Mouse (Mus musculus): ENCODE results near the gene Kif1b. TPM values are rescaled to one million over a fixed set of nuclear protein-coding genes. Genes with fewer than 3 reads are reported as not detected.

Kif1b gene
- polyA plus RNA-seq, 1 experiment, result 254 TPM

DNA sequence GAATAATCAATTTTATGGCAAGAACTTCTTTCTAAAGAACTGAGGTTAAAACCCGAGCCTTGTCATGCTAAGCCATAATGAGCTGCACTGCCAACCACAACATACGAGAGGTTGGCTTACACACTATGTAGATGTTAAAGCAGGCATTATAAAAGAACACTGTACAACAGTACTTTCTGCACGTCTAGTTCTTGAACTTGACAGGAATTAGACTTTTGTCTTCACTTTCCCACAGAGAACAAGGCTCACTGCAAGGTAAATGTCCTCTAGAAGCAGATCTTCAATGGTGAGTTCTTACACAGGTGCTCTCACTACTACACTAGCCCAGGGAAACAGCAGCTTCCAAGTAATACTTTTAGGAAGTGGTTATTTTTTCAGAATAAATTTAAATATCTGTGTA, 46.0 kb downstream of the Kif1b start:
- DNase-seq, result no peak
- 56% methylated on average over 3 of the region's 3 CpGs for WGBS
- Histone ChIP-seq H3K27me3 (ENCODE audit: control insufficient read depth, insufficient read depth, low read length) (no peaks in the 10 kb centered on the region), H3K4me1 (ENCODE audit: control insufficient read depth, insufficient read depth, low read length) (peaks cover 4% of the 10 kb centered on the region; the same call in 1 of the 2 replicates), H3K4me3 (replicated peaks; ENCODE audit: insufficient read depth, low read depth, low read length) (no peak overlapping the region), H3K27ac (ENCODE audit: insufficient read depth, low read length) (no peak overlapping the region)
- TF ChIP-seq CTCF (IDR thresholded peaks at IDR 0.05; ENCODE audit: borderline replicate concordance, insufficient read depth, low read depth, low read length), result no peak
- TF ChIP-seq POLR2A (IDR thresholded peaks at IDR 0.05; ENCODE audit: borderline replicate concordance, insufficient read depth, low read length), result no peak

DNA sequence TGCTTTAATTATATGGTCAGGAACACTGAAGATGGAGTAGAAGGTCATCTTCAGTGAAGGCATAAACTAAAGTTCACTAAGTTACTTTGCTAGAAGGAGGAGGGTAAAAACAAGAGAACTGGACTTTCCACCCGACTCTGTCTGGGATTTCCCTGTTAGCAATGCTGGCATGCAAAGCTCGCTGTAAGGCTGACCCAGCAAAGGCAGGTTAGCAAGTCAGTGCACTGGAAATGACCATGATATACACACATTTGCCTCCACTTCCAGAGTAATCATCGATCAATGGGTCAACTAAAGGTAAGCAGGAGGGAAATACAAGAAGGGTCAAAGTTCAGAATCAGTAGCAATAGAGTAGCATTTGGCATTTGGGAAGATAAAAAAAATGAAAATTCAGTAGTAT, 46.6 kb downstream of the Kif1b start:
- H3K27me3 ChIP-seq (ENCODE audit: control insufficient read depth, insufficient read depth, low read length), result no peaks in the 10 kb centered on the region
- H3K4me1 ChIP-seq (ENCODE audit: control insufficient read depth, insufficient read depth, low read length), result peaks cover 4% of the 10 kb centered on the region; the same call in 1 of the 2 replicates

DNA sequence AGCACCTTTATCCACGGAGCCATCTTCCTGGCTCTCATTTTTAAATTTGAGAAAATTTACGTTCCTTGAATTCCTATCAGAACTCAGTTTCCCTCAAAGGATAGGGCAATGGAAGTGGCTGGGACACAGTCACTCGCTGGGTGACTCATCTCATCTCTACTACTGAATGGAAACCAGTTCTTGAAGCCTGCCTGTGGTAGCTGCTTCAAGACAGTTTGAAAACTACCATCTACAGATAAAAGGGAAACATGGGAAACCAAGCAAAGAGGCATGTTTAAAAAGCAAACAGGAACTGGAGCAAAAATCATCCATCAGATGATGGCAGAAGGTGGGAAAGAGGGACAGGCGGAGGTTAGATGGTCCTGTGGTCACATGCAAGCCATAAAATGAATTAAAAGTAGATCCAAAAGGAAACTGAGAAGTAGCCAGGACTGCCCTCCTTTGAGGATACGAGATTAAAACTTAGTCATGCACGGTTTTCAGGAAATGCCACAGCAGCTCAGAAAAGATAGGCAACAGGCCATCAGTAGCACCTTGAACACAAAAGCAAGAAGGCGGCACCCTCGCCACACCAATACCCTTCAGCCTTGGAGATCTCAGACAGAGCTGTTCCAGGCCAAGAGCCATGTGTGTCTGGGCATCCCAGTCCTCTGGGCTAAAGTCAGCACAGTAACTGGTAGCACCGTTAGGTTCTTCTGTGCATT, 48.0 kb downstream of the Kif1b start:
- H3K4me3 ChIP-seq (replicated peaks; ENCODE audit: insufficient read depth, low read depth, low read length), result no peak overlapping the region
- no peak for DNase-seq
- H3K27ac ChIP-seq (ENCODE audit: insufficient read depth, low read length), result no peak overlapping the region
- no peaks in the 10 kb centered on the region for H3K27me3 ChIP-seq (ENCODE audit: control insufficient read depth, insufficient read depth, low read length)
- TF ChIP-seq POLR2A (IDR thresholded peaks at IDR 0.05; ENCODE audit: borderline replicate concordance, insufficient read depth, low read length), result no peak
- no peak for TF ChIP-seq CTCF (IDR thresholded peaks at IDR 0.05; ENCODE audit: borderline replicate concordance, insufficient read depth, low read depth, low read length)
- WGBS, result 82% methylated on average over 9 of the region's 9 CpGs
- peaks cover 11% of the 10 kb centered on the region; the same call in 1 of the 2 replicates for H3K4me1 ChIP-seq (ENCODE audit: control insufficient read depth, insufficient read depth, low read length)

More for the DNA sequence above, 46.6 kb downstream of the Kif1b start:
- Histone ChIP-seq H3K27ac (ENCODE audit: insufficient read depth, low read length) (no peak overlapping the region), H3K4me3 (replicated peaks; ENCODE audit: insufficient read depth, low read depth, low read length) (no peak overlapping the region)
- no peak for DNase-seq
- 79% methylated on average over 3 of the region's 3 CpGs for WGBS
- no peak for TF ChIP-seq CTCF (IDR thresholded peaks at IDR 0.05; ENCODE audit: borderline replicate concordance, insufficient read depth, low read depth, low read length)
- no peak for TF ChIP-seq POLR2A (IDR thresholded peaks at IDR 0.05; ENCODE audit: borderline replicate concordance, insufficient read depth, low read length)

DNA sequence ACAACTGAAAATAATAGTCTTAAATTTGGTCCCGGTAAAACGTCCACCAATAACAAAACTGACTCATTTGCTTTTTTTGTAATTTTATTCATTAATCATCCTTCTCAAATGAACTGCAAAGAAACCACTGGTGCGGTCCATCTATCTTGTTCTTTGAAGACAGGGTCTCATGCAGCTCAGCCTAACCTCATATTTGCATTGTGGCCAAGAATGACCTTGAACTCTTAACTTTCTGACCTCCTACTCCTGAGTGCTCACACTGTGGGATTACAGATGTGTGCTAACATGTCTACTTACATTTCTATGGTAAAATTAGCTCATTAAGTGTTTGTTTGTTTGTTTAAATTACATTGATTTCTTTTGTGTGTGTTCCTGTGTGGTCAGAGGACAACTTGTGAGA, 48.6 kb downstream of the Kif1b start:
- H3K4me1 ChIP-seq (ENCODE audit: control insufficient read depth, insufficient read depth, low read length), result peaks cover 13% of the 10 kb centered on the region; the same call in 1 of the 2 replicates
- no peaks in the 10 kb centered on the region for H3K27me3 ChIP-seq (ENCODE audit: control insufficient read depth, insufficient read depth, low read length)
- no peak for DNase-seq
- H3K4me3 ChIP-seq (replicated peaks; ENCODE audit: insufficient read depth, low read depth, low read length), result no peak overlapping the region
- TF ChIP-seq POLR2A (IDR thresholded peaks at IDR 0.05; ENCODE audit: borderline replicate concordance, insufficient read depth, low read length) (no peak), CTCF (IDR thresholded peaks at IDR 0.05; ENCODE audit: borderline replicate concordance, insufficient read depth, low read depth, low read length) (no peak)
- WGBS, result 91% methylated on average over 3 of the region's 3 CpGs
- H3K27ac ChIP-seq (ENCODE audit: insufficient read depth, low read length), result no peak overlapping the region

DNA sequence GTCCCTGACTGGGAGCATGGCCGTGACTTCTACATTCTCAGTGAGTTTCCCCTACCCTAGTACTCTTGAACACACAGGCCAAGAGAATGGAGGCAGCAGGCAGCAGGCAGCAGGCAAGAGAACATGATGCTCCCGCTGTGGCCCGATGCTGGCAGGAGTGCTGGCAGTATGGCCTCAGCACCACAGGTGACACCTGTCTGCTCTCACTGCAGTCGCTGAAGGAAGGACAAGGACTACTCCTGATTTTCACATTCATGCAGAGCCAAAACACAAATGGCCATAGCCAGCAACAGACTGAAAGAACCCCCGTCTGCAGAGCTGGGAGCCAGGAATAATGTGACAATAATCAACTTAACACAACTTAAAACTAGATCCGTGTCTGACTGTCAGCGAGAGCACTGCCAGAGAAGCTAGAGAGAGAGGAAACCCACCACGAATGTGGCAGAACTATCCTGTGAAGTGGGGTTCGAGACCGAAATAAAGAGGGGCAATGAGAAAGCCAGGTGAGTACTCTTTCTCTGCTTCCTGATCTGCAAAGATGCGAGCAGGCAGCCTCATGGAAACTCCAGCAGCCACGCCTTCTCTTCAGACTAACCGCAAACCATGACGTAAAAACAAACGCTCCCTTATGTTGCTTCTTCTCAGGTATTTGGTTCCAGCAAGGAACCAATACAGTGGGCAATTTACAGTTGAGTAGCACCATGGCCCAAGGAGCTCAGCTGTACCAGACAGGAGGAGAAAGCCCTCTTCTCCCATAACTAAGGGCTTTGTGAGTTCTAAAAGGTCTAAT, 50.8 kb downstream of the Kif1b start:
- Histone ChIP-seq H3K4me3 (replicated peaks; ENCODE audit: insufficient read depth, low read depth, low read length) (no peak overlapping the region), H3K27ac (ENCODE audit: insufficient read depth, low read length) (peak overlapping the region; percentile 31; the same call in 1 of the 2 replicates), H3K4me1 (ENCODE audit: control insufficient read depth, insufficient read depth, low read length) (peaks cover 13% of the 10 kb centered on the region; the same call in 1 of the 2 replicates), H3K27me3 (ENCODE audit: control insufficient read depth, insufficient read depth, low read length) (no peaks in the 10 kb centered on the region)
- peak; percentile 83 to 91 for DNase-seq
- TF ChIP-seq CTCF (IDR thresholded peaks at IDR 0.05; ENCODE audit: borderline replicate concordance, insufficient read depth, low read depth, low read length), result 0 out of 2 replicates have a peak, but pooled peaks have one; percentile 1
- no peak for TF ChIP-seq POLR2A (IDR thresholded peaks at IDR 0.05; ENCODE audit: borderline replicate concordance, insufficient read depth, low read length)
- WGBS, result 29% methylated on average over 15 of the region's 15 CpGs

DNA sequence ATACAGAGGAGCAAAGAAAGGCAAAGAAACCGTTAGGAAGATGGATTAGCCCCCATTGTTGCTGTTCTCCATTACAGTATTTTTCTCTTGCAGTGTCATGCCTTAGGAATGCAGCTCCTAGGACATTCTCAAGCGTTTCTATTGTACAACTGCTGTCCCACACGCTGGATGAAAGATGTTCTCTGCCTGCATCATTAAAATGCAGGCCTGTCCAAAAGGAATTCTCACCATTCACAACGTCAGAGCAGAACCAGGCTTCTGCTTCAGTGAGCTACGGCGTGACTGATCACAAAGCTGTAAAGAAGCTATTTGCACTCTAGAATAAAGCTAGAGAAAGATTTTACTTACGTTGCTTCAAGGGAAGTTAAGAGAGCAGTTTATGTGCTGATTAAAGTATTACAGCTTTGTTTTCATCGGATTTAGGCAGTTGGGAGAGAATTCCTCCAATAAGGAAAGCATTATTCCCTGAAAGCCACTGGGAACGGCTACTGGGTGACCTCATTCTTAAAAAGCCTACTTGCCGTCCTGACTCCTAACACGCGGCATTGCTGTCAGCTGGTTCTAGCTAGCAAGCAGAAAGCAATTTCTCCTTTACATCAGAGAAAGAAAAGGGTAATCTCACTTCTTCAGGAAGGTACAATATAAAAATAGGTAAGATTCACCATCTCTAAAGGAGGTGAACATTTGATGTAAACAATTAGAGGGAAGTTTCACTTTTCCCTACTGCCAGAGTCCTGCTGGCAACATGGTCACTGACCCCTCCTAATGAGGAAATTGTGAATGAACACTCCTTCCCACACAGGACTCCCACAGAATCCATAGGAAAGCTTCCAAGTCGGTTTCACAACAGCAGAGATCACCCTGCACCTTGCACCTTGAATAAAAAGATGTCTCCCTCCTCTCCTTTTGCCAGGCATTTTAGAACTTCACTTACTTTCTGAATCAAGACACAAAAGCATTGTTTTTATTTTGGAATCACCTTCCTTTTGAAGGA, 51.9 kb downstream of the Kif1b start:
- Histone ChIP-seq H3K27ac (ENCODE audit: insufficient read depth, low read length) (peak overlapping the region; percentile 12; the same call in 1 of the 2 replicates), H3K27me3 (ENCODE audit: control insufficient read depth, insufficient read depth, low read length) (no peaks in the 10 kb centered on the region), H3K4me3 (replicated peaks; ENCODE audit: insufficient read depth, low read depth, low read length) (no peak overlapping the region), H3K4me1 (ENCODE audit: control insufficient read depth, insufficient read depth, low read length) (peaks cover 13% of the 10 kb centered on the region; the same call in 1 of the 2 replicates)
- DNase-seq, result peak in 1 of 2 experiments; percentile 34
- WGBS, result 26% methylated on average over 13 of the region's 13 CpGs
- TF ChIP-seq POLR2A (IDR thresholded peaks at IDR 0.05; ENCODE audit: borderline replicate concordance, insufficient read depth, low read length) (no peak), CTCF (IDR thresholded peaks at IDR 0.05; ENCODE audit: borderline replicate concordance, insufficient read depth, low read depth, low read length) (no peak)

DNA sequence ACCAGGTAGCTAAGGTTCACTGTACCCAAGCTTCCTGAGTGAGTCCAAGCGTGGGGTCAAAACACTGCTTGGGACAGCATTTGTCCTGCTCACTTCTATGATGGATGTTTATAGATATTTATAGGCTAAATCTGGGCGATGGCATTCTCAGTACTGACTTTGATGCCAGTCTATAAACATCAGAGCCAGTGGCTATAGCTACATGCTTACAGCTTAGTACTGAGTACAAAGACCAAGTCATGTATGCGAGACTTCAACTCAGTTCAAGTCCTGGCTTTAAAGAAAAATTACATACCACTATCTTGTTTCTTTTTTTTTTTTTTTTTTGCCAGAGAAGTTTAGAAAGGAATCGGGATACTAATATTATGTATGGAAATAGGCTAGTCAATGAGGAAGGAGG, 52.7 kb downstream of the Kif1b start:
- no peak for TF ChIP-seq CTCF (IDR thresholded peaks at IDR 0.05; ENCODE audit: borderline replicate concordance, insufficient read depth, low read depth, low read length)
- TF ChIP-seq POLR2A (IDR thresholded peaks at IDR 0.05; ENCODE audit: borderline replicate concordance, insufficient read depth, low read length), result no peak
- Histone ChIP-seq H3K4me1 (ENCODE audit: control insufficient read depth, insufficient read depth, low read length) (peaks cover 13% of the 10 kb centered on the region; the same call in 1 of the 2 replicates), H3K4me3 (replicated peaks; ENCODE audit: insufficient read depth, low read depth, low read length) (no peak overlapping the region), H3K27me3 (ENCODE audit: control insufficient read depth, insufficient read depth, low read length) (no peaks in the 10 kb centered on the region), H3K27ac (ENCODE audit: insufficient read depth, low read length) (no peak overlapping the region)
- WGBS, result 62% methylated on average over 4 of the region's 4 CpGs
- DNase-seq, result no peak

Data from cerebellum, adult 2 months (tissue).